Mouse (Mus musculus) heart, embryonic 11.5 days (tissue): Measurements from ENCODE around the gene Acad10. TPM values are rescaled to one million over a fixed set of nuclear protein-coding genes. Genes with fewer than 3 reads are reported as not detected.
"Not testable (repeated sequence)": the region's sequence is repeated elsewhere in the genome, so short reads cannot be mapped to it uniquely, and the experiment has no call there.

Source experiments
- ATAC-seq: fragments of 200-750 bp; cut with Nextera tagmentation; replicated peaks from 2 replicates; pipeline ENCODE4 v1.8.0; 2017; ENCODE audit warnings: moderate library complexity; ENCODE audit not compliant: insufficient number of reproducible peaks, low FRiP score, low TSS enrichment
- H3K27ac ChIP-seq: fragments of 300-500 bp; sonication (generic); 2 replicates; pipeline ENCODE4 v1.5.1; 2014; ENCODE audit warnings: mild to moderate bottlenecking, low read depth, low read length
- H3K27me3 ChIP-seq: fragments of 300-500 bp; sonication (generic); 2 replicates; pipeline ENCODE4 v1.6.1; 2014; ENCODE audit warnings: mild to moderate bottlenecking, low read length, mixed read lengths; ENCODE audit not compliant: control insufficient read depth, insufficient read depth
- H3K36me3 ChIP-seq: fragments of 300-500 bp; sonication (generic); 2 replicates; pipeline ENCODE4 v1.6.1; 2014; ENCODE audit warnings: mild to moderate bottlenecking, low read length, moderate library complexity, mixed read lengths; ENCODE audit not compliant: control insufficient read depth, insufficient read depth
- H3K4me1 ChIP-seq: fragments of 300-500 bp; sonication (generic); 2 replicates; pipeline ENCODE4 v1.6.1; 2014; ENCODE audit warnings: low read length; ENCODE audit not compliant: control insufficient read depth, insufficient read depth
- H3K4me2 ChIP-seq: fragments of 300-500 bp; sonication (generic); 2 replicates; pipeline ENCODE4 v1.6.1; 2014; ENCODE audit warnings: mild to moderate bottlenecking, moderate library complexity
- H3K4me3 ChIP-seq: fragments of 300-500 bp; sonication (generic); 2 replicates; pipeline ENCODE4 v1.5.1; 2014; ENCODE audit warnings: low read depth, low read length
- H3K9ac ChIP-seq: fragments of 300-500 bp; sonication (generic); 2 replicates; pipeline ENCODE4 v1.6.1; 2014; ENCODE audit warnings: mild to moderate bottlenecking, low read depth, low read length, moderate library complexity
- H3K9me3 ChIP-seq: fragments of 300-500 bp; sonication (generic); replicated peaks from 2 replicates; pipeline ENCODE4 v1.6.1; 2016; ENCODE audit warnings: low read length; ENCODE audit not compliant: control insufficient read depth
- WGBS: fragments of 180-500 bp; shearing (Covaris S2); extraction: QIAGEN DNeasy Blood & Tissue Kit; methylation state at CpG from one replicate; pipeline ENCODE4 v1.1.7; 2014; ENCODE audit not compliant: insufficient replicate concordance; 5-methylcytosine and 5-hydroxymethylcytosine counted together
- polyA plus RNA-seq: library from polyadenylated mRNA; unstranded; fragments of >200 nt; fragmentation: Nextera tagmentation; extraction: Ambion mirVana; gene quantifications from 2 replicates; pipeline ENCODE4 v1.2.1, GENCODE M21; 2014

The Acad10 gene
- polyA plus RNA-seq, 1 experiment from 2014 or later, result 1.1 TPM

GRCm38 (mm10) chr5:121639601-121640000 is 20.7 kb downstream of the Acad10 start:
- Histone ChIP-seq H3K9ac (no peak overlapping the region), H3K4me3 (no peak overlapping the region), H3K4me1 (no peaks in the 10 kb centered on the region), H3K4me2 (no peak overlapping the region), H3K9me3 (no peaks in the 10 kb centered on the region), H3K36me3 (no peaks in the 10 kb centered on the region), H3K27ac (no peak overlapping the region), H3K27me3 (no peaks in the 10 kb centered on the region)
- ATAC-seq, result no peak
- 86% methylated on average over 9 of the region's 9 CpGs for WGBS

- no peak for ATAC-seq
- no peak overlapping the region for H3K4me2 ChIP-seq
- H3K4me1 ChIP-seq, result no peaks in the 10 kb centered on the region
- no peak overlapping the region for H3K4me3 ChIP-seq
- H3K27ac ChIP-seq, result no peak overlapping the region
- no peaks in the 10 kb centered on the region for H3K36me3 ChIP-seq
- no peak overlapping the region for H3K9ac ChIP-seq
- no peaks in the 10 kb centered on the region for H3K9me3 ChIP-seq
- WGBS, result 77% methylated on average over 6 of the region's 6 CpGs
- H3K27me3 ChIP-seq, result no peaks in the 10 kb centered on the region
Observed at GRCm38 (mm10) chr5:121637296-121637695, 23.0 kb downstream of the Acad10 start.

- no peak overlapping the region for H3K4me2 ChIP-seq
- no peaks in the 10 kb centered on the region for H3K27me3 ChIP-seq
- H3K27ac ChIP-seq, result no peak overlapping the region
- ATAC-seq, result no peak
- H3K36me3 ChIP-seq, result no peaks in the 10 kb centered on the region
- WGBS, result 79% methylated on average over 5 of the region's 5 CpGs
- H3K4me3 ChIP-seq, result no peak overlapping the region
- no peaks in the 10 kb centered on the region for H3K9me3 ChIP-seq
- H3K4me1 ChIP-seq, result no peaks in the 10 kb centered on the region
- no peak overlapping the region for H3K9ac ChIP-seq
Observed at GRCm38 (mm10) chr5:121634668-121635067, 25.6 kb downstream of the Acad10 start.

GRCm38 (mm10) chr5:121632804-121633203 is 27.5 kb downstream of the Acad10 start:
- ATAC-seq, result no peak
- Histone ChIP-seq H3K9ac (no peak overlapping the region), H3K9me3 (no peaks in the 10 kb centered on the region), H3K4me3 (no peak overlapping the region), H3K27me3 (no peaks in the 10 kb centered on the region), H3K36me3 (no peaks in the 10 kb centered on the region), H3K4me2 (no peak overlapping the region), H3K27ac (no peak overlapping the region), H3K4me1 (no peaks in the 10 kb centered on the region)
- 28% methylated on average over 3 of the region's 3 CpGs for WGBS

GRCm38 (mm10) chr5:121631106-121631647 is 29.1 kb downstream of the Acad10 start:
- 58% methylated on average over 8 of the region's 9 CpGs for WGBS
- not testable (repeated sequence) for H3K4me1 ChIP-seq

GRCm38 (mm10) chr5:121627871-121628270 is 32.4 kb downstream of the Acad10 start:
- Histone ChIP-seq H3K4me2 (no peak overlapping the region), H3K27ac (no peak overlapping the region), H3K27me3 (no peaks in the 10 kb centered on the region), H3K4me1 (no peaks in the 10 kb centered on the region), H3K9ac (no peak overlapping the region), H3K9me3 (no peaks in the 10 kb centered on the region), H3K4me3 (no peak overlapping the region), H3K36me3 (no peaks in the 10 kb centered on the region)
- WGBS, result 0% methylated on average over 1 of the region's 1 CpGs
- no peak for ATAC-seq

More at GRCm38 (mm10) chr5:121631106-121631647, 29.1 kb downstream of the Acad10 start:
- not testable (repeated sequence) for H3K27me3 ChIP-seq, H3K4me3 ChIP-seq, H3K9me3 ChIP-seq, H3K4me2 ChIP-seq, H3K36me3 ChIP-seq, H3K9ac ChIP-seq, ATAC-seq, H3K27ac ChIP-seq

- no peak for ATAC-seq
- 85% methylated on average over 3 of the region's 3 CpGs for WGBS
- Histone ChIP-seq H3K36me3 (no peaks in the 10 kb centered on the region), H3K27me3 (no peaks in the 10 kb centered on the region), H3K4me3 (no peak overlapping the region), H3K27ac (no peak overlapping the region), H3K9ac (no peak overlapping the region), H3K4me2 (no peak overlapping the region), H3K9me3 (no peaks in the 10 kb centered on the region), H3K4me1 (peaks cover 5% of the 10 kb centered on the region; the same call in 1 of the 2 replicates)
Observed at GRCm38 (mm10) chr5:121623241-121623640, 37.1 kb downstream of the Acad10 start.

GRCm38 (mm10) chr5:121621102-121621501 is 39.2 kb downstream of the Acad10 start:
- H3K27me3 ChIP-seq, result no peaks in the 10 kb centered on the region
- H3K4me3 ChIP-seq, result no peak overlapping the region
- H3K27ac ChIP-seq, result no peak overlapping the region
- no peak overlapping the region for H3K4me2 ChIP-seq
- no peak overlapping the region for H3K9ac ChIP-seq
- no peaks in the 10 kb centered on the region for H3K36me3 ChIP-seq
- peaks cover 7% of the 10 kb centered on the region for H3K4me1 ChIP-seq
- 90% methylated on average over 5 of the region's 5 CpGs for WGBS
- no peak for ATAC-seq
- no peaks in the 10 kb centered on the region for H3K9me3 ChIP-seq
